Comparison of ENCODE assay signal across 8 mouse cellular contexts in the genomic region with DNA sequence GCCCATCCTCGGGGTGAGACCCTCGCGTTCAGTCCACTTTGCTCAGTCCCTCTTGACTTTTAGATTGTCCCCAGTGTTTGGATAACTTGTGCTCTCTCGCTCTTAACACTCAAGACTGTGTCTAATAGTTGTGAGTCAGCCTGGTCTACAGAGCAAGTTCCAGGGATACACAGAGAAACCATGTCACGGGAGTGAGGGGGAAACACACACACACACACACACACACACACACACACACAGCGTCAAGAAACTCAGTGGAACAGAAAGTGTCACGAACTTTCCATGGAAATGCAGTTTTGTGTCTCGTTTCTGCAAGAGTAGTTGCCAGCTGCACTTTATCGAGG. TPM values are rescaled to one million over a fixed set of nuclear protein-coding genes. Genes with fewer than 3 reads are reported as not detected.
A peak's percentile ranks its signal among the peaks of the same experiment; 100 is the strongest.
DNase-seq lines count a peak whose midpoint lies in the region; ATAC-seq and TF ChIP-seq lines count a peak whose summit lies in the region.
"Not testable (repeated sequence)": the region's sequence is repeated elsewhere in the genome, so short reads cannot be mapped to it uniquely, and the experiment has no call there.

No protein-coding gene starts in this region.

- TF ChIP-seq POLR2A in ES-Bruce4 (IDR thresholded peaks at IDR 0.05; ENCODE audit: insufficient read depth, low read length); heart, adult 2 months (IDR thresholded peaks at IDR 0.05; ENCODE audit: insufficient read depth, low read depth, low read length); testis, adult 2 months (IDR thresholded peaks at IDR 0.05; ENCODE audit: control insufficient read depth, low read depth, low read length): not testable (repeated sequence)

- not testable (repeated sequence) for TF ChIP-seq EP300 in ES-Bruce4 (IDR thresholded peaks at IDR 0.05; ENCODE audit: insufficient read depth, low read depth, low read length); heart, adult 2 months (IDR thresholded peaks at IDR 0.05; ENCODE audit: insufficient read depth, low read depth, low read length)

- ATAC-seq in embryonic facial prominence, embryonic 15.5 days (ENCODE audit: insufficient number of reproducible peaks, low FRiP score, low TSS enrichment, low read depth); hindbrain, embryonic 16.5 days: not testable (repeated sequence)
- ATAC-seq in lung, embryonic 15.5 days (ENCODE audit: borderline replicate concordance, extremely low read depth, low FRiP score, low TSS enrichment), result peak; percentile 17; the same call in 1 of the 2 replicates

- peak overlapping the region; percentile 65 for H3K4me2 ChIP-seq in embryonic facial prominence, embryonic 15.5 days (replicated peaks)
- peak overlapping the region; percentile 70 for H3K4me2 ChIP-seq in hindbrain, embryonic 16.5 days (ENCODE audit: low read length)
- peak overlapping the region; percentile 78 for H3K4me2 ChIP-seq in lung, embryonic 15.5 days

- not testable (repeated sequence) for DNase-seq in heart, adult 2 months; limb, embryonic 10.5 days (ENCODE audit: low spot score)
- peak; percentile 39 for DNase-seq in naive thymus-derived CD4-positive, alpha-beta T cell, adult 2 months (ENCODE audit: low read depth)

- not testable (repeated sequence) for H3K9me3 ChIP-seq in ES-Bruce4 (replicated peaks; ENCODE audit: control insufficient read depth, insufficient read depth, low read length, poor library complexity, severe bottlenecking); embryonic facial prominence, embryonic 15.5 days (replicated peaks); hindbrain, embryonic 16.5 days (ENCODE audit: control insufficient read depth, low read length); limb, embryonic 10.5 days (replicated peaks); lung, embryonic 15.5 days

- TF ChIP-seq CTCF in ES-Bruce4 (IDR thresholded peaks at IDR 0.05; ENCODE audit: low read depth, low read length); heart, adult 2 months (IDR thresholded peaks at IDR 0.05); testis, adult 2 months (IDR thresholded peaks at IDR 0.05; ENCODE audit: control insufficient read depth, insufficient read depth, insufficient replicate concordance, low read depth, low read length): not testable (repeated sequence)

- H3K27ac ChIP-seq in ES-Bruce4 (ENCODE audit: insufficient read depth, low read length); embryonic facial prominence, embryonic 15.5 days (replicated peaks); heart, adult 2 months; hindbrain, embryonic 16.5 days (ENCODE audit: low read depth, low read length); lung, embryonic 15.5 days; testis, adult 2 months (ENCODE audit: control insufficient read depth, insufficient read depth, low read depth, low read length): not testable (repeated sequence)
- H3K27ac ChIP-seq in limb, embryonic 10.5 days, result peak overlapping the region; percentile 90

- intact Hi-C loops in heart, adult 2 months (cut with DNase I), result not testable (repeated sequence)

- H3K79me2 ChIP-seq in heart, adult 2 months (replicated peaks; ENCODE audit: control insufficient read depth, insufficient read depth, low read length), result not testable (repeated sequence)

- H3K27me3 ChIP-seq in ES-Bruce4 (ENCODE audit: control insufficient read depth, insufficient read depth, low read length, poor library complexity, severe bottlenecking); embryonic facial prominence, embryonic 15.5 days; heart, adult 2 months (ENCODE audit: control insufficient read depth, insufficient read depth, low read length); hindbrain, embryonic 16.5 days (replicated peaks; ENCODE audit: control insufficient read depth, insufficient read depth, low read length); limb, embryonic 10.5 days (ENCODE audit: low read depth, poor library complexity, severe bottlenecking); lung, embryonic 15.5 days; testis, adult 2 months (ENCODE audit: control insufficient read depth, insufficient read depth, low read length): not testable (repeated sequence)

- peak overlapping the region; percentile 82 for H3K9ac ChIP-seq in ES-Bruce4 (ENCODE audit: low read depth, poor library complexity, severe bottlenecking)
- peak overlapping the region; percentile 63; the same call in 1 of the 2 replicates for H3K9ac ChIP-seq in embryonic facial prominence, embryonic 15.5 days
- H3K9ac ChIP-seq in heart, adult 2 months (ENCODE audit: low read depth, low read length), result not testable (repeated sequence)
- peak overlapping the region; percentile 91 for H3K9ac ChIP-seq in hindbrain, embryonic 16.5 days (ENCODE audit: low read depth, low read length)
- peak overlapping the region; percentile 92 for H3K9ac ChIP-seq in lung, embryonic 15.5 days

- H3K36me3 ChIP-seq in ES-Bruce4 (ENCODE audit: control insufficient read depth, insufficient read depth, low read length, poor library complexity, severe bottlenecking); heart, adult 2 months (ENCODE audit: control insufficient read depth, insufficient read depth, low read length); testis, adult 2 months (ENCODE audit: control insufficient read depth, insufficient read depth, low read length): not testable (repeated sequence)
- H3K36me3 ChIP-seq in embryonic facial prominence, embryonic 15.5 days, result peaks cover 12% of the 10 kb centered on the region
- peaks cover 11% of the 10 kb centered on the region for H3K36me3 ChIP-seq in hindbrain, embryonic 16.5 days (ENCODE audit: control insufficient read depth, insufficient read depth, low read length)
- peaks cover 16% of the 10 kb centered on the region for H3K36me3 ChIP-seq in limb, embryonic 10.5 days
- peaks cover 14% of the 10 kb centered on the region for H3K36me3 ChIP-seq in lung, embryonic 15.5 days

- 21% methylated on average over 9 of the region's 9 CpGs for WGBS in embryonic facial prominence, embryonic 15.5 days
- 19% methylated on average over 9 of the region's 9 CpGs for WGBS in heart, adult 2 months
- 29% methylated on average over 8 of the region's 9 CpGs for WGBS in hindbrain, embryonic 16.5 days
- 32% methylated on average over 9 of the region's 9 CpGs for WGBS in limb, embryonic 10.5 days
- WGBS in lung, embryonic 15.5 days, result 16% methylated on average over 9 of the region's 9 CpGs

- not testable (repeated sequence) for H3K4me1 ChIP-seq in ES-Bruce4 (ENCODE audit: control insufficient read depth, insufficient read depth, low read length); embryonic facial prominence, embryonic 15.5 days; heart, adult 2 months (ENCODE audit: control insufficient read depth, insufficient read depth, low read length); hindbrain, embryonic 16.5 days (ENCODE audit: control insufficient read depth, insufficient read depth, low read depth, low read length); limb, embryonic 10.5 days; lung, embryonic 15.5 days; testis, adult 2 months (ENCODE audit: control insufficient read depth, insufficient read depth, low read length)

- H3K4me3 ChIP-seq in ES-Bruce4 (ENCODE audit: low read depth, low read length), result peak overlapping the region; percentile 91
- H3K4me3 ChIP-seq in embryonic facial prominence, embryonic 15.5 days (replicated peaks), result peak overlapping the region; percentile 72
- H3K4me3 ChIP-seq in heart, adult 2 months, result peak overlapping the region; percentile 75
- H3K4me3 ChIP-seq in hindbrain, embryonic 16.5 days (ENCODE audit: low read length), result peak overlapping the region; percentile 69
- peak overlapping the region; percentile 67 for H3K4me3 ChIP-seq in limb, embryonic 10.5 days
- H3K4me3 ChIP-seq in lung, embryonic 15.5 days, result peak overlapping the region; percentile 69
- peak overlapping the region; percentile 90 for H3K4me3 ChIP-seq in testis, adult 2 months (ENCODE audit: control insufficient read depth, low read depth, low read length)

RNA-seq across cellular contexts. Expression of gene Hsp90b1, which starts 19.3 kb away (rescaled TPM):
- 1,047 and 1,340 TPM in 2 replicates for polyA plus RNA-seq in ES-Bruce4 (2011; ENCODE audit: insufficient read depth, insufficient read length, low read depth, missing spikeins)
- polyA plus RNA-seq in embryonic facial prominence, embryonic 15.5 days (2015; fragmentation: Nextera tagmentation; extraction: Ambion mirVana), result 609 and 610 TPM in 2 replicates
- 100 to 1,000 TPM; 374 to 483 TPM for total RNA-seq in heart, adult 2 months (2021)
- 44.4 and 127 TPM in 2 replicates for polyA plus RNA-seq in heart, adult 2 months (2012; rRNA removed)
- 312 and 331 TPM in 2 replicates for polyA plus RNA-seq in hindbrain, embryonic 16.5 days (2015; fragmentation: Nextera tagmentation; extraction: Ambion mirVana)
- polyA plus RNA-seq in limb, embryonic 10.5 days (2016; fragmentation: Nextera tagmentation; extraction: Ambion mirVana), result 590 and 620 TPM in 2 replicates
- polyA plus RNA-seq in lung, embryonic 15.5 days (2015; fragmentation: Nextera tagmentation; extraction: Ambion mirVana), result 767 and 820 TPM in 2 replicates
- 107 and 172 TPM in 2 replicates for polyA plus RNA-seq in testis, adult 2 months (2012; rRNA removed)

RNA-seq across cellular contexts. Expression of gene Ttc41, which starts 19.6 kb away (rescaled TPM):
- polyA plus RNA-seq in ES-Bruce4 (2011; ENCODE audit: insufficient read depth, insufficient read length, low read depth, missing spikeins), result 2.7 and 3.5 TPM in 2 replicates
- polyA plus RNA-seq in embryonic facial prominence, embryonic 15.5 days (2015; fragmentation: Nextera tagmentation; extraction: Ambion mirVana), result 1.00 and 1.3 TPM in 2 replicates
- 1 to 10 TPM; 2.1 to 2.2 TPM for total RNA-seq in heart, adult 2 months (2021)
- 1.2 and 2.1 TPM in 2 replicates for polyA plus RNA-seq in heart, adult 2 months (2012; rRNA removed)
- polyA plus RNA-seq in hindbrain, embryonic 16.5 days (2015; fragmentation: Nextera tagmentation; extraction: Ambion mirVana), result 2.0 and 2.6 TPM in 2 replicates
- polyA plus RNA-seq in limb, embryonic 10.5 days (2016; fragmentation: Nextera tagmentation; extraction: Ambion mirVana), result 1.9 and 2.7 TPM in 2 replicates
- 1.2 and 1.6 TPM in 2 replicates for polyA plus RNA-seq in lung, embryonic 15.5 days (2015; fragmentation: Nextera tagmentation; extraction: Ambion mirVana)
- polyA plus RNA-seq in testis, adult 2 months (2012; rRNA removed), result 30.1 and 32.0 TPM in 2 replicates
